Mouse (Mus musculus) megakaryocyte, embryonic 14.5 days (primary cell): ENCODE results near the gene Abhd2.

ENCODE experiments used
- FLI1 ChIP-seq: IDR thresholded peaks from 2 replicates; pipeline ENCODE4 v1.6.1; 2012; ENCODE audit warnings: low read length, inconsistent platforms, mixed read lengths
- GATA1 ChIP-seq: IDR thresholded peaks from 3 replicates; pipeline ENCODE4 v1.6.1; 2012; ENCODE audit warnings: mixed read lengths, low read length, inconsistent platforms, borderline replicate concordance

GRCm38 (mm10) chr7:79255752-79256151 is 17.2 kb upstream of the Abhd2 start:
- no peak for TF ChIP-seq GATA1
- TF ChIP-seq FLI1: no peak
